Mouse (Mus musculus) bone marrow macrophage, adult 2 months (primary cell): ENCODE measurements around the gene Med13l. TPM values are rescaled to one million over a fixed set of nuclear protein-coding genes. Genes with fewer than 3 reads are reported as not detected.
A peak's percentile ranks its signal among the peaks of the same experiment; 100 is the strongest.

Experiments
- H3K27ac ChIP-seq: 2 replicates; pipeline ENCODE4 v1.5.1; 2012; ENCODE audit warnings: low read depth, low read length; ENCODE audit not compliant: insufficient read depth
- H3K4me1 ChIP-seq: 2 replicates; pipeline ENCODE4 v1.6.1; 2012; ENCODE audit warnings: low read length; ENCODE audit not compliant: control insufficient read depth, insufficient read depth
- H3K4me3 ChIP-seq: 2 replicates; pipeline ENCODE4 v1.5.1; 2012; ENCODE audit warnings: mild to moderate bottlenecking, low read length, moderate library complexity; ENCODE audit not compliant: insufficient read depth
- CTCF ChIP-seq: IDR thresholded peaks from 2 replicates; pipeline ENCODE4 v1.5.1; 2012; ENCODE audit warnings: low read depth, mild to moderate bottlenecking, low read length, moderate library complexity
- POLR2A ChIP-seq: IDR thresholded peaks from 2 replicates; pipeline ENCODE4 v1.6.1; 2012; ENCODE audit warnings: mild to moderate bottlenecking, low read depth, low read length, borderline replicate concordance
- polyA plus RNA-seq: library from polyadenylated mRNA; stranded (reverse); fragments of >200 nt; gene quantifications from 2 replicates; pipeline ENCODE4 v1.2.4, GENCODE M21; 2012; ENCODE audit not compliant: missing spikeins, insufficient read depth, insufficient read length

The Med13l gene
- polyA plus RNA-seq, 1 experiment: 25.5 TPM

- Histone ChIP-seq H3K27ac (no peak overlapping the region), H3K4me1 (peaks cover 11% of the 10 kb centered on the region), H3K4me3 (no peak overlapping the region)
- TF ChIP-seq POLR2A: no peak
- TF ChIP-seq CTCF: no peak
Measured at GRCm38 (mm10) chr5:118553290-118553689, 7.2 kb upstream of the Med13l start.

- no peak overlapping the region for H3K27ac ChIP-seq
- H3K4me1 ChIP-seq: peaks cover 15% of the 10 kb centered on the region
- no peak overlapping the region for H3K4me3 ChIP-seq
- TF ChIP-seq CTCF: no peak
- no peak for TF ChIP-seq POLR2A
Measured at GRCm38 (mm10) chr5:118555305-118555704, 5.2 kb upstream of the Med13l start.

GRCm38 (mm10) chr5:118556387-118556937 lies 4.0 kb upstream of the Med13l start:
- TF ChIP-seq CTCF: no peak
- TF ChIP-seq POLR2A: no peak
- Histone ChIP-seq H3K4me1 (peaks cover 15% of the 10 kb centered on the region), H3K4me3 (peak overlapping the region; percentile 32; the same call in 1 of the 2 replicates), H3K27ac (peak overlapping the region; percentile 49)

- no peak overlapping the region for H3K27ac ChIP-seq
- H3K4me1 ChIP-seq: peaks cover 24% of the 10 kb centered on the region
- H3K4me3 ChIP-seq: no peak overlapping the region
- TF ChIP-seq POLR2A (no peak), CTCF (no peak)
Measured at GRCm38 (mm10) chr5:118558841-118559240, 1.6 kb upstream of the Med13l start.

- peak overlapping the region; percentile 82 for H3K4me3 ChIP-seq
- H3K4me1 ChIP-seq: peaks cover 31% of the 10 kb centered on the region
- no peak for TF ChIP-seq POLR2A
- TF ChIP-seq CTCF: no peak
- H3K27ac ChIP-seq: peak overlapping the region; percentile 69
Measured at GRCm38 (mm10) chr5:118559584-118560384, 695 bp upstream of the Med13l start.

- peaks cover 35% of the 10 kb centered on the region for H3K4me1 ChIP-seq
- TF ChIP-seq CTCF: no peak
- TF ChIP-seq POLR2A: no peak
- H3K27ac ChIP-seq: peak overlapping the region; percentile 45
- H3K4me3 ChIP-seq: peak overlapping the region; percentile 82
Measured at GRCm38 (mm10) chr5:118561086-118561987, 858 bp downstream of the Med13l start.

- Histone ChIP-seq H3K4me1 (peaks cover 34% of the 10 kb centered on the region), H3K27ac (no peak overlapping the region), H3K4me3 (peak overlapping the region; percentile 82)
- no peak for TF ChIP-seq POLR2A
- TF ChIP-seq CTCF: no peak
Measured at GRCm38 (mm10) chr5:118562206-118562605, 1.7 kb downstream of the Med13l start.

- H3K27ac ChIP-seq: no peak overlapping the region
- H3K4me3 ChIP-seq: no peak overlapping the region
Measured at GRCm38 (mm10) chr5:118563590-118563989, 3.1 kb downstream of the Med13l start.

GRCm38 (mm10) chr5:118567395-118567794 lies 6.9 kb downstream of the Med13l start:
- TF ChIP-seq POLR2A (no peak), CTCF (no peak)
- Histone ChIP-seq H3K4me3 (no peak overlapping the region), H3K4me1 (peaks cover 40% of the 10 kb centered on the region), H3K27ac (no peak overlapping the region)

More at GRCm38 (mm10) chr5:118563590-118563989, 3.1 kb downstream of the Med13l start:
- TF ChIP-seq POLR2A: no peak
- TF ChIP-seq CTCF: no peak
- H3K4me1 ChIP-seq: peaks cover 34% of the 10 kb centered on the region

GRCm38 (mm10) chr5:118569017-118569416 lies 8.5 kb downstream of the Med13l start:
- Histone ChIP-seq H3K4me3 (no peak overlapping the region), H3K4me1 (peaks cover 41% of the 10 kb centered on the region)

More at GRCm38 (mm10) chr5:118569017-118569416, 8.5 kb downstream of the Med13l start:
- TF ChIP-seq POLR2A (no peak), CTCF (no peak)
- no peak overlapping the region for H3K27ac ChIP-seq
